Mouse (Mus musculus) CH12.LX (cell line): ENCODE measurements around the gene Cyp8b1. TPM values are rescaled to one million over a fixed set of nuclear protein-coding genes. Genes with fewer than 3 reads are reported as not detected.

Experiments used
- DNase-seq: peaks from one replicate; pipeline ENCODE4 v3.0.0-alpha.2; 2013; ENCODE audit errors: extremely low read depth
- H3K27ac ChIP-seq: 2 replicates; pipeline ENCODE4 v1.5.1; 2012; ENCODE audit warnings: low read depth, mild to moderate bottlenecking, control low read depth, moderate library complexity; ENCODE audit not compliant: insufficient read depth
- H3K27me3 ChIP-seq: replicated peaks from 2 replicates; pipeline ENCODE3; 2012; ENCODE audit warnings: inconsistent platforms
- H3K36me3 ChIP-seq, 2 experiments: replicated peaks in 1 of 2; 2 replicates each; pipeline versions ENCODE3 to v1.6.1; 2012; ENCODE audit warnings: inconsistent platforms in 1 of 2, low read length in 1 of 2, mild to moderate bottlenecking in 1 of 2, mixed read lengths in 1 of 2, moderate library complexity in 1 of 2; ENCODE audit not compliant: control insufficient read depth in 1 of 2, insufficient read depth in 1 of 2
- H3K4me1 ChIP-seq, 2 experiments: 2 replicates each; pipeline ENCODE4 v1.6.1; 2012; ENCODE audit warnings: inconsistent platforms in 1 of 2, moderate library complexity in 1 of 2; ENCODE audit not compliant: insufficient read depth in 2 of 2, control insufficient read depth in 1 of 2
- H3K4me2 ChIP-seq: 2 replicates; pipeline ENCODE4 v1.6.1; 2012; ENCODE audit warnings: low read depth, mild to moderate bottlenecking, control low read depth; ENCODE audit not compliant: poor library complexity, insufficient read depth, severe bottlenecking
- H3K4me3 ChIP-seq, 3 experiments: fragments of 150-350 bp in 1 of 3; sonication (generic) in 1 of 3; replicated peaks in 1 of 3; 2 replicates each; pipeline versions ENCODE3 to v1.5.1; 2011 to 2012; ENCODE audit warnings: low read depth in 2 of 3, low read length in 2 of 3, mild to moderate bottlenecking in 2 of 3, moderate library complexity in 2 of 3, control low read depth in 1 of 3, improper control_type of control experiment in 1 of 3, inconsistent platforms in 1 of 3, mixed read lengths in 1 of 3; ENCODE audit not compliant: poor library complexity in 1 of 3
- H3K79me2 ChIP-seq: replicated peaks from 2 replicates; pipeline ENCODE4 v1.6.1; 2012; ENCODE audit warnings: mild to moderate bottlenecking, moderate library complexity; ENCODE audit not compliant: control insufficient read depth, poor library complexity, insufficient read depth, severe bottlenecking; ENCODE audit errors: extremely low read depth
- H3K9ac ChIP-seq: 2 replicates; pipeline ENCODE4 v1.6.1; 2012; ENCODE audit warnings: low read depth, mild to moderate bottlenecking, control low read depth, moderate library complexity; ENCODE audit not compliant: insufficient read depth
- H3K9me3 ChIP-seq: replicated peaks from 2 replicates; pipeline ENCODE3; 2012; ENCODE audit warnings: low read length, inconsistent platforms, mixed read lengths
- CHD1 ChIP-seq: IDR thresholded peaks from 2 replicates; pipeline ENCODE4 v1.6.1; 2012; ENCODE audit warnings: low read depth, low read length, improper control_type of control experiment, inconsistent platforms
- CHD2 ChIP-seq: IDR thresholded peaks from 2 replicates; pipeline ENCODE4 v1.6.1; 2011; ENCODE audit warnings: low read length, improper control_type of control experiment
- CTCF ChIP-seq, 2 experiments: IDR thresholded peaks in 1 of 2; conservative IDR thresholded peaks in 1 of 2; 2 replicates each; pipeline ENCODE4 v1.5.1; 2011 to 2012; ENCODE audit warnings: low read depth in 2 of 2, low read length in 2 of 2, improper control_type of control experiment in 1 of 2, inconsistent platforms in 1 of 2, mild to moderate bottlenecking in 1 of 2, moderate library complexity in 1 of 2
- E2F4 ChIP-seq: IDR thresholded peaks from 2 replicates; pipeline ENCODE4 v1.6.1; 2011; ENCODE audit warnings: low read depth, low read length, improper control_type of control experiment; ENCODE audit not compliant: insufficient replicate concordance
- ELF1 ChIP-seq: IDR thresholded peaks from 2 replicates; pipeline ENCODE4 v1.6.1; 2014; ENCODE audit warnings: low read depth, mild to moderate bottlenecking, inconsistent platforms, low read length, improper control_type of control experiment
- EP300 ChIP-seq: IDR thresholded peaks from 2 replicates; pipeline ENCODE4 v1.6.1; 2011; ENCODE audit warnings: low read length, improper control_type of control experiment
- ETS1 ChIP-seq: conservative IDR thresholded peaks from 2 replicates; pipeline ENCODE4 v1.6.1; 2012; ENCODE audit warnings: low read depth, mild to moderate bottlenecking, inconsistent platforms, low read length, improper control_type of control experiment, moderate library complexity
- HCFC1 ChIP-seq: IDR thresholded peaks from 2 replicates; pipeline ENCODE4 v1.6.1; 2012; ENCODE audit warnings: low read depth, mild to moderate bottlenecking, inconsistent platforms, low read length, improper control_type of control experiment
- JUN ChIP-seq: IDR thresholded peaks from 2 replicates; pipeline ENCODE4 v1.6.1; 2011; ENCODE audit warnings: low read depth, mild to moderate bottlenecking, low read length, improper control_type of control experiment, moderate library complexity; ENCODE audit not compliant: insufficient read depth
- MAZ ChIP-seq: IDR thresholded peaks from 2 replicates; pipeline ENCODE4 v1.6.1; 2012; ENCODE audit warnings: low read depth, mild to moderate bottlenecking, inconsistent platforms, low read length, improper control_type of control experiment, moderate library complexity
- MEF2A ChIP-seq: IDR thresholded peaks from 2 replicates; pipeline ENCODE4 v1.6.1; 2014; ENCODE audit warnings: low read depth, mild to moderate bottlenecking, inconsistent platforms, low read length, improper control_type of control experiment, borderline replicate concordance
- MXI1 ChIP-seq: IDR thresholded peaks from 2 replicates; pipeline ENCODE4 v1.6.1; 2011; ENCODE audit warnings: mild to moderate bottlenecking, low read depth, low read length, improper control_type of control experiment
- NELFE ChIP-seq: IDR thresholded peaks from 2 replicates; pipeline ENCODE4 v1.6.1; 2011; ENCODE audit warnings: low read depth, low read length, improper control_type of control experiment
- NRF1 ChIP-seq: IDR thresholded peaks from 2 replicates; pipeline ENCODE4 v1.6.1; 2014; ENCODE audit warnings: low read depth, mild to moderate bottlenecking, inconsistent platforms, low read length, improper control_type of control experiment, moderate library complexity
- POLR2A ChIP-seq: IDR thresholded peaks from 2 replicates; pipeline ENCODE4 v1.6.1; 2011; ENCODE audit warnings: low read depth, mild to moderate bottlenecking, improper control_type of control experiment, low read length
- POLR2AphosphoS2 ChIP-seq: IDR thresholded peaks from 2 replicates; pipeline ENCODE4 v1.6.1; 2011; ENCODE audit warnings: low read depth, low read length, improper control_type of control experiment
- RCOR1 ChIP-seq: conservative IDR thresholded peaks from 2 replicates; pipeline ENCODE4 v1.6.1; 2012; ENCODE audit warnings: low read depth, mild to moderate bottlenecking, inconsistent platforms, low read length, improper control_type of control experiment
- SIN3A ChIP-seq: IDR thresholded peaks from 2 replicates; pipeline ENCODE4 v1.6.1; 2012; ENCODE audit warnings: low read length, improper control_type of control experiment, inconsistent platforms
- SMC3 ChIP-seq: IDR thresholded peaks from 2 replicates; pipeline ENCODE4 v1.6.1; 2011; ENCODE audit warnings: low read depth, low read length, improper control_type of control experiment
- TBP ChIP-seq: conservative IDR thresholded peaks from 2 replicates; pipeline ENCODE4 v1.6.1; 2011; ENCODE audit warnings: low read depth, low read length, improper control_type of control experiment
- UBTF ChIP-seq: IDR thresholded peaks from 2 replicates; pipeline ENCODE4 v1.6.1; 2012; ENCODE audit warnings: low read depth, mild to moderate bottlenecking, inconsistent platforms, low read length, improper control_type of control experiment, moderate library complexity
- USF1 ChIP-seq: IDR thresholded peaks from 2 replicates; pipeline ENCODE4 v1.6.1; 2014; ENCODE audit warnings: low read depth, mild to moderate bottlenecking, inconsistent platforms, low read length, improper control_type of control experiment
- USF2 ChIP-seq: conservative IDR thresholded peaks from 2 replicates; pipeline ENCODE4 v1.6.1; 2011; ENCODE audit warnings: low read depth, low read length, improper control_type of control experiment
- ZC3H11A ChIP-seq: IDR thresholded peaks from 2 replicates; pipeline ENCODE4 v1.6.1; 2012; ENCODE audit warnings: low read depth, mild to moderate bottlenecking, inconsistent platforms, low read length, improper control_type of control experiment
- ZKSCAN1 ChIP-seq: IDR thresholded peaks from 2 replicates; pipeline ENCODE4 v1.6.1; 2012; ENCODE audit warnings: low read depth, inconsistent platforms, low read length, improper control_type of control experiment, borderline replicate concordance
- ZMIZ1 ChIP-seq: IDR thresholded peaks from 2 replicates; pipeline ENCODE4 v1.6.1; 2012; ENCODE audit warnings: low read depth, mild to moderate bottlenecking, inconsistent platforms, low read length, improper control_type of control experiment
- ZNF384 ChIP-seq: IDR thresholded peaks from 2 replicates; pipeline ENCODE4 v1.6.1; 2012; ENCODE audit warnings: low read depth, low read length, improper control_type of control experiment, inconsistent platforms
- dilution Hi-C: fragments of 300-500 bp; cut with MboI; formaldehyde crosslinking; loops from 2 replicates; pipeline ENCODE4 v1.14.3; 2020; ENCODE audit warnings: low sequenced_read_pairs; ENCODE audit not compliant: extremely low pct_unique_long_range_greater_than_20kb, extremely low pct_ligation_motif_present
- in situ Hi-C: fragments of 300-500 bp; cut with MboI; formaldehyde crosslinking; loops from 3 replicates; pipeline ENCODE4 v1.14.3; 2019; ENCODE audit warnings: low sequenced_read_pairs, low pct_ligation_motif_present, low pct_unique_long_range_greater_than_20kb, mixed read lengths
- polyA plus RNA-seq: library from polyadenylated mRNA; unstranded; fragments of >175 nt; gene quantifications from 2 replicates; pipeline ENCODE4 v1.2.1, GENCODE M21; 2012; ENCODE audit warnings: low read depth; ENCODE audit not compliant: insufficient read length
- total RNA-seq, 2 experiments: library from RNA; depleted of rRNA; stranded (reverse); fragments of 300-350 nt in 1 of 2; fragments of >200 nt in 1 of 2; gene quantifications; 2 replicates each; pipeline ENCODE4 v1.2.3; 2012 to 2014

Gene Cyp8b1
- total and polyA plus RNA-seq, 3 experiments: 0.27 TPM; not detected in 2

DNA sequence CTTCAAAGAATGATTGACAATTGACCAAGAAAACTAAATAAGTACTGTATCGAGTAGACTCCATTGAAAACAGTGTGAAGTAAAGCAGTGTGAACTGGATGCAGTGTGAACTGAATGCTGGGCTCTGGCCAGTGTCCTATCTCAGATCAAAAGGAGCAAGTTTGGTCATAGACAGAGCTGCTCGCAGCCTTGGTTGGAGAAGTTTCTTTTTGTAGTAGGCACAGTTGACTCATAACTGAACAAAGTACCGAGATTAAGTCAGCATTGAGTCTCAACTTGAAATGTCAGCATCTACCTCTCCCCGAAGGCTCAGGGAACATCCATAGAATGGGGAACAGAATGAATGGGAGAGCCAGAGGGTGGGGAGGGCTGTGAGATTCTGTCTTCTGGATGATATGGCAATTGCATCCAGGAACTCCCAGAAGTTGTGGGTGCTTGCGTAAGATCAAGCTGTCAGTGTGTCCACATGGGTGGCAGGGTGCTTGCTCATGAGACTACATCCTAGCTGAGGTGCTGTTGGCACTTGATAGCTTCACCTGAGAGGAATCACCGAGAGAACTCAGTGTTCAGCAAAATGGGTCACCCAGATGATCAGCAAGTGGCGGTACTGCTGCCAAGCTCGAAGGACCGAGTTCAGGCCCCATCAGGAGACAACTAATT, 8.9 kb upstream of the Cyp8b1 start (continued):
- TF ChIP-seq ETS1 (peak; percentile 63; the same call in 1 of the 2 replicates), ZMIZ1 (no peak)

DNA sequence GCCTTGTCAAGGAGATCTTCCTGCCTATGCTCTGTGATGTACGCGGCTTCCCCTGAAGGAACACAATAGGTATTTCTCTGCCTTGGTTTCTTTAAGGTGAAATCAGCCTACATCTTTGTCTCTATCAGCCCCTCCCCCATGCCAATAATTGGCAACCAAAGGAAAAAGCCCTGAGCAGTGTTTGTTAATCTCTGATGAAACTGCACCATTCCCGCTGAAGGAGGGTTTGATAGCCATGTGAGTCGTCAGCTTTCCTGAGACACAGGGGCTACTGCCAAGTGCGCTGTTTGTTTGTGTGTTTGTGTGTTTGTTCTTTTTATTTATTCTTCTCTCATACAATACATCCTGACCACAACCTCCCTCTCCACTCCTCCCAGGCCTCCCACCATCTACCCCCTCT, 7.8 kb upstream of the Cyp8b1 start:
- H3K9ac ChIP-seq: no peak overlapping the region
- no peak overlapping the region for H3K4me3 ChIP-seq
- no peak for DNase-seq
- in situ Hi-C loops: no loop called here
- no peaks in the 10 kb centered on the region for H3K79me2 ChIP-seq
- TF ChIP-seq ZC3H11A: no peak
- TF ChIP-seq POLR2A: no peak
- TF ChIP-seq HCFC1: no peak
- TF ChIP-seq USF2: no peak
- TF ChIP-seq MXI1: no peak
- TF ChIP-seq SIN3A: no peak
- TF ChIP-seq ELF1: no peak
- TF ChIP-seq POLR2AphosphoS2: no peak
- no peak for TF ChIP-seq CHD2
- TF ChIP-seq MAZ: no peak
- no peak for TF ChIP-seq E2F4
- TF ChIP-seq, all 38 proteins: peak for 0
- H3K36me3 ChIP-seq: no peaks in the 10 kb centered on the region
- peaks cover 5% of the 10 kb centered on the region for H3K9me3 ChIP-seq
- H3K4me2 ChIP-seq: no peak overlapping the region
- no peak overlapping the region for H3K27ac ChIP-seq
- H3K4me1 ChIP-seq: peaks cover 35 to 65% of the 10 kb centered on the region in 2 experiments
- dilution Hi-C loops: no loop called here
- no peaks in the 10 kb centered on the region for H3K27me3 ChIP-seq

DNA sequence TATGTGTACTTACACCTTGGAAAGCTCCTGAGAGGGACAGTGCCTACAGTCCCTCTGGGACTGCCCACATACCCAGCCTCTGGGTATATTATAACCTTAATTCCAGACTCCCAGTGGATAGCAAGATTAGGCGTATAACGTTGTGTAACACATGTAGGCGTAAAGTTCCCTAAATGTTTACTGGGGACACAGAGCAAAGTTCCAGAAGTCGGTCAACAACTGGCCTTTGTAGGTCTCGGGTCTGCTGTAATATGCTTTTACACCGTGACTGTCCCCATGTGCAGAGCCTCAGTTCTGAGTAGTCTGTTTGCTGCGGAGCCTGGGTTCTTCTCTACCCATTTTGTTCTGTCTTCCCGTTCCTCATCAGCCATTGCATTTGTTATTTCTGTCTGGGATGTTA, 7.3 kb upstream of the Cyp8b1 start:
- Histone ChIP-seq H3K4me2 (no peak overlapping the region), H3K27me3 (no peaks in the 10 kb centered on the region), H3K79me2 (no peaks in the 10 kb centered on the region), H3K27ac (no peak overlapping the region), H3K9me3 (peaks cover 5% of the 10 kb centered on the region), H3K36me3 (no peaks in the 10 kb centered on the region), H3K9ac (no peak overlapping the region), H3K4me1 (peaks cover 37 to 65% of the 10 kb centered on the region in 2 experiments), H3K4me3 (no peak overlapping the region)
- dilution Hi-C loops: no loop called here
- no peak for DNase-seq
- no peak for TF ChIP-seq SIN3A
- no peak for TF ChIP-seq USF1
- TF ChIP-seq CHD2: no peak
- no peak for TF ChIP-seq TBP
- TF ChIP-seq ZNF384: no peak
- TF ChIP-seq CTCF (conservative IDR thresholded peaks at IDR 0.05 in 1 of 2, IDR thresholded peaks at IDR 0.05 in 1 of 2; ENCODE audit: low read depth in 2 of 2, low read length in 2 of 2): no peak
- no peak for TF ChIP-seq MEF2A
- TF ChIP-seq RCOR1: no peak
- TF ChIP-seq MAZ: no peak
- no peak for TF ChIP-seq SMC3
- no peak for TF ChIP-seq UBTF
- no peak for TF ChIP-seq MXI1
- no peak for TF ChIP-seq NRF1
- TF ChIP-seq JUN: no peak
- TF ChIP-seq NELFE: no peak
- TF ChIP-seq ZKSCAN1: no peak
- no peak for TF ChIP-seq EP300
- no peak for TF ChIP-seq CHD1
- in situ Hi-C loops: no loop called here
